Mouse (Mus musculus): ENCODE measurements around the gene Fadd. TPM values are rescaled to one million over a fixed set of nuclear protein-coding genes. Genes with fewer than 3 reads are reported as not detected.

Gene Fadd
- polyA plus RNA-seq, 1 experiment from 2014 or later: 4.1 TPM

DNA sequence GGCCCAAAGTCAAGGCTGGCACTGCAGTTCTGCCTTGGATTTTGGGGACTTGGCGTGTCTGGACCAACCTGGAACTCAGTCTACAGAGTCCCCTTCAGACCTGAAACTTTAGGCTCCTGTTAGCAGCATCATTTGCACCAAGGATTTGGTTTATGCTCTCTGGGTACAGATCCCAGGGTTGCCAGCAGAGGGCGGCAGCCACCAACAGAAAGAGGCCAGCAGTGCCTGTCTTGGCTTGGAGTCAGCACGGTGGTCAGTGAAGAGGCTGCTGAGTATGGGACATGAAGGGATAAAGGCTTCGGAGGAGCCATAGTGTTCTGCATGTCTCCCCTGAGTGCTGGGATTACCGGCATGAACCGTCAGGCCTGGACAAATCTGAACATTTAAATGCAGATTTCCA is 3.4 kb upstream of the Fadd start:
- Histone ChIP-seq H3K27me3 (ENCODE audit: insufficient read depth, low read length) (no peaks in the 10 kb centered on the region), H3K4me3 (ENCODE audit: low read depth, low read length) (no peak overlapping the region), H3K27ac (ENCODE audit: low read depth) (no peak overlapping the region), H3K9ac (replicated peaks) (no peak overlapping the region), H3K4me2 (ENCODE audit: low read depth, low read length) (no peak overlapping the region), H3K4me1 (ENCODE audit: insufficient read depth) (peaks cover 17% of the 10 kb centered on the region), H3K36me3 (replicated peaks; ENCODE audit: insufficient read depth, low read length) (no peaks in the 10 kb centered on the region), H3K9me3 (ENCODE audit: low read length) (no peaks in the 10 kb centered on the region)
- DNase-seq (peak; percentile 81), ATAC-seq (no peak)
- TF ChIP-seq CTCF (IDR thresholded peaks at IDR 0.05; ENCODE audit: low read depth) (peak; percentile 94), EP300 (IDR thresholded peaks at IDR 0.05; ENCODE audit: low read depth) (no peak)
- 14% methylated on average over 6 of the region's 6 CpGs for WGBS (ENCODE audit: insufficient replicate concordance)

DNA sequence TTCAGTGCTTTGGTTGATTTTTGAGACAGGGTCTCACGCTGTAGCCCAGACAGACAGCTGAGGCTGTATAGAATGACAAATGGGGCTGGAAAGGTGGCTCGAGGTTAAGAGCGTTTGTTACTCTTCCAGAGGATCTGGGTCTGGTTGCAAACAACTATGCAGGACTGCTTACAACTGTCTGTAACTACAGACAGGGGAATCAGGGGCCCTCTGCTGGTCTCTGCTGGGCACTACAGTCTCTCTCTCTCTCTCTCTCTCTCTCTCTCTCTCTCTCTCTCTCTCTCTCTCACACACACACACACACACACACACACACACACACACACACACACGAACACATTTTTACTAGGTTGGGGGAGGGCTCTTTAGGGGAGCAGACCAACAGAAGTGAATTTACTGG is 1.4 kb upstream of the Fadd start:
- peaks cover 17% of the 10 kb centered on the region for H3K4me1 ChIP-seq (ENCODE audit: insufficient read depth)
- H3K27ac ChIP-seq (ENCODE audit: low read depth): no peak overlapping the region
- DNase-seq: peak; percentile 64
- no peak for ATAC-seq
- no peaks in the 10 kb centered on the region for H3K27me3 ChIP-seq (ENCODE audit: insufficient read depth, low read length)
- no peak overlapping the region for H3K4me2 ChIP-seq (ENCODE audit: low read depth, low read length)
- peaks cover 7% of the 10 kb centered on the region; the same call in 1 of the 2 replicates for H3K36me3 ChIP-seq (replicated peaks; ENCODE audit: insufficient read depth, low read length)
- no peaks in the 10 kb centered on the region for H3K9me3 ChIP-seq (ENCODE audit: low read length)
- 3% methylated on average over 4 of the region's 4 CpGs for WGBS (ENCODE audit: insufficient replicate concordance)
- no peak overlapping the region for H3K4me3 ChIP-seq (ENCODE audit: low read depth, low read length)
- no peak for TF ChIP-seq EP300 (IDR thresholded peaks at IDR 0.05; ENCODE audit: low read depth)
- peak; percentile 75 for TF ChIP-seq CTCF (IDR thresholded peaks at IDR 0.05; ENCODE audit: low read depth)
- no peak overlapping the region for H3K9ac ChIP-seq (replicated peaks)

DNA sequence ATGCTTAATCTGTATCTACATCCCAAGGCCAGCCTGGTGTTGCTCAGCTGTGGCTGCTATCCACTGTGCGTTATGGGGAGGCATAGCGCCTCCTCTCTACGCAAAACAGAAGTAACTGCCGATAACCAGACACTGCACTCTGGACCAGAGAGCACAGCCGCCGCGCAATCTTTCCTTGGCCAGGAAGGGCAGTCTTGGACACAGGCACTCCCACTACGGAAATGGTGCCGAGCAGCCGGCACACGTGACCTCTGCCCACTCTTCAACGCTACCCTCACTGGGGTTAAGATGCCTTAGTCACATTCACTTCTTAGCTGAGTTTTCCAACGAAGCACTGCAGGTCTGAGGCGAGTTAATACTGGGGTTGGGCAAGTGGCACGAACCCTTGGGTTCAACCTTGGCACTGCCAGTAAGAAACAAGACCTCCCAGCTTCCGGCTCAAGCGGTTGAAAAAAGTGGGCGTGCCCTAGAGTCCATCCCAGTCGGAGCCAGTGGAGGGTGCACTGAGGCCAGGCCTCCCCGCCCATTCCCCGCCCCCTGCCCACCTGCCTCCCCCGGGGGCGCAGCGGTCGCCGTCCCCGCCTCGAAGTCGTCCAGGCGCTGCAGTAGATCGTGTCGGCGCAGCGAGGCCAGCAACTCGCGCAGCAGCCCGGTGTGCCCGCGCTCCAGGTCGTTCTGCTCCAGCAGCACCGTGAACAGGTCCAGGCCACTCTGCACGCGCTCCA is 542 bp downstream of the Fadd start:
- peak; percentile 88 for ATAC-seq
- Histone ChIP-seq H3K36me3 (replicated peaks; ENCODE audit: insufficient read depth, low read length) (peaks cover 7% of the 10 kb centered on the region; the same call in 1 of the 2 replicates), H3K4me2 (ENCODE audit: low read depth, low read length) (peak overlapping the region; percentile 84), H3K27me3 (ENCODE audit: insufficient read depth, low read length) (no peaks in the 10 kb centered on the region), H3K27ac (ENCODE audit: low read depth) (peak overlapping the region; percentile 94), H3K4me1 (ENCODE audit: insufficient read depth) (peaks cover 17% of the 10 kb centered on the region), H3K9ac (replicated peaks) (peak overlapping the region; percentile 78), H3K4me3 (ENCODE audit: low read depth, low read length) (peak overlapping the region; percentile 84), H3K9me3 (ENCODE audit: low read length) (no peaks in the 10 kb centered on the region)
- DNase-seq: peak; percentile 87
- TF ChIP-seq CTCF (IDR thresholded peaks at IDR 0.05; ENCODE audit: low read depth): peak; percentile 92
- TF ChIP-seq EP300 (IDR thresholded peaks at IDR 0.05; ENCODE audit: low read depth): no peak
- WGBS (ENCODE audit: insufficient replicate concordance): under 1% methylated on average over 43 of the region's 43 CpGs

DNA sequence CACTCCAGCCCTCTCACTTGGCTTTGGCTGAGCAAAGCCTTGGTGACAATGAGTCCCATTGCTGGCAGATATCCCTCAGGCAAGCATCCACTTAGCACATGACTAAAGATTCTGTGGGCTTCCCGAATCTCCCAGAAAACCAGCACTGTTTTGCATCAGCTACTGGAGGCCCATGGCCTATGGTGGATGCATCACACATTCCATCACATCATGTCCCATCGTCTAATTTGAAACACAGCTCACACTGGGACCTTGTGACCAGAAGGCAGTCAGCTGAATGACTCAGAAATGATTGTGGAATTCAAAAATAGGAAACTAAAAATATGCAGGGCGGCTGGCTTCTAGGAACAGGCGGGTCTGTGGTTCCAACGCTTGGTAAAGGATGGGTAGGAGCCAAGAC is 4.4 kb downstream of the Fadd start:
- Histone ChIP-seq H3K36me3 (replicated peaks; ENCODE audit: insufficient read depth, low read length) (peaks cover 7% of the 10 kb centered on the region; the same call in 1 of the 2 replicates), H3K9me3 (ENCODE audit: low read length) (no peaks in the 10 kb centered on the region), H3K4me2 (ENCODE audit: low read depth, low read length) (no peak overlapping the region), H3K27me3 (ENCODE audit: insufficient read depth, low read length) (no peaks in the 10 kb centered on the region), H3K9ac (replicated peaks) (no peak overlapping the region), H3K4me1 (ENCODE audit: insufficient read depth) (peaks cover 10% of the 10 kb centered on the region), H3K4me3 (ENCODE audit: low read depth, low read length) (no peak overlapping the region), H3K27ac (ENCODE audit: low read depth) (no peak overlapping the region)
- DNase-seq (no peak), ATAC-seq (no peak)
- TF ChIP-seq CTCF (IDR thresholded peaks at IDR 0.05; ENCODE audit: low read depth) (no peak), EP300 (IDR thresholded peaks at IDR 0.05; ENCODE audit: low read depth) (no peak)
- 83% methylated on average over 5 of the region's 5 CpGs for WGBS (ENCODE audit: insufficient replicate concordance)

DNA sequence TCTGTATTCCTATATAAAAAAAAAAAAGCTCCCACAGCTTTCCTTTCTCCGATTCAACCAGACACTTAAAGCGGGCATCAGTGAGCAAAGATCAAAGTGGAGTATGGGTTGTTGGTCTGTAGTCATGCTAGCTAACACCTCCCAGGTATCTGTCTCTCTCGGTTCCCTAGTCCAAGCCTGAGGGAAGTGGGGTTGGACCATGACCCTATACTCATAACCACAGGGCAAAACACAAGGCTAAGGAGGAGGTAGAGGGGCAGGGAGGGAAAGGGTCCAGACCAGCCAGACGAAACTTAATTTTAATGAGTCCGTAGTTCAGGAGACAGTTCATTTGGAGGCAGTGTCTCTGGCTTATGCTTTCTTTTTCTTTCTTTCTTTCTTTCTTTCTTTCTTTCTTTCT is 10.0 kb downstream of the Fadd start:
- H3K4me1 ChIP-seq (ENCODE audit: insufficient read depth): no peaks in the 10 kb centered on the region
- 68% methylated on average over 5 of the region's 5 CpGs for WGBS (ENCODE audit: insufficient replicate concordance)
- no peak for ATAC-seq

DNA sequence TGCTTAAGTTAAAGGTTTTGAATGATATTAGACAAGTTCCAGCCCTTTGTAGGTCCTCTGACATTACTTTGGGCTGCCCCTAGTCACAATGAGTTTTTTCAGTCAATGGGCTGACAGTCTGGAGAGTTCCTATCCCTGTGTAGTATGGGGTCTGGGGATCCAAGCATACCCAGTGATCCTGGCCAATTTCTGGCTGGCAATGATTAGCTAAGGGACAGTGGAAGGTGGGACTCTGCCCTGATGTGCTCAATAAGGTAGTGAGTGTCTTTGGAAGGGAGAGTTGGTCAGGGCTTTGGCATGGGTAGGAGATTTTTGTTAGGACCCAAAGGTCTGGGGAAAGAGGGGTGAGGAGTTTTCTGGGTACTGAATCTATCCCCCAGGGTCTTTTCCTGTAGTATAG is 10.7 kb downstream of the Fadd start:
- Histone ChIP-seq H3K27me3 (ENCODE audit: insufficient read depth, low read length) (no peaks in the 10 kb centered on the region), H3K9me3 (ENCODE audit: low read length) (no peaks in the 10 kb centered on the region), H3K4me1 (ENCODE audit: insufficient read depth) (no peaks in the 10 kb centered on the region), H3K27ac (ENCODE audit: low read depth) (no peak overlapping the region), H3K4me2 (ENCODE audit: low read depth, low read length) (no peak overlapping the region), H3K4me3 (ENCODE audit: low read depth, low read length) (no peak overlapping the region), H3K36me3 (replicated peaks; ENCODE audit: insufficient read depth, low read length) (no peaks in the 10 kb centered on the region), H3K9ac (replicated peaks) (no peak overlapping the region)
- ATAC-seq (no peak), DNase-seq (no peak)
- TF ChIP-seq EP300 (IDR thresholded peaks at IDR 0.05; ENCODE audit: low read depth): no peak
- TF ChIP-seq CTCF (IDR thresholded peaks at IDR 0.05; ENCODE audit: low read depth): no peak

More for the DNA sequence above, 10.0 kb downstream of the Fadd start:
- no peaks in the 10 kb centered on the region for H3K27me3 ChIP-seq (ENCODE audit: insufficient read depth, low read length)
- TF ChIP-seq EP300 (IDR thresholded peaks at IDR 0.05; ENCODE audit: low read depth) (no peak), CTCF (IDR thresholded peaks at IDR 0.05; ENCODE audit: low read depth) (no peak)
- H3K4me2 ChIP-seq (ENCODE audit: low read depth, low read length): no peak overlapping the region
- no peak overlapping the region for H3K9ac ChIP-seq (replicated peaks)
- no peaks in the 10 kb centered on the region for H3K9me3 ChIP-seq (ENCODE audit: low read length)
- DNase-seq: no peak
- no peaks in the 10 kb centered on the region for H3K36me3 ChIP-seq (replicated peaks; ENCODE audit: insufficient read depth, low read length)
- no peak overlapping the region for H3K4me3 ChIP-seq (ENCODE audit: low read depth, low read length)
- no peak overlapping the region for H3K27ac ChIP-seq (ENCODE audit: low read depth)
